Mouse (Mus musculus) G1E (cell line): ENCODE data around the gene Nlrp3. TPM values are rescaled to one million over a fixed set of nuclear protein-coding genes. Genes with fewer than 3 reads are reported as not detected.

Experiments used
- ATAC-seq: 2 replicates; pipeline ENCODE4 v1.8.0; 2016; ENCODE audit warnings: mild to moderate bottlenecking; ENCODE audit not compliant: insufficient number of reproducible peaks, poor library complexity, low FRiP score, severe bottlenecking; ENCODE audit errors: extremely low read depth
- DNase-seq: peaks from one replicate; pipeline ENCODE4 v3.0.0; 2012; ENCODE audit warnings: low spot score
- H3K27me3 ChIP-seq: 2 replicates; pipeline ENCODE4 v1.6.1; 2012; ENCODE audit warnings: mild to moderate bottlenecking, low read length, inconsistent platforms; ENCODE audit not compliant: insufficient read depth
- H3K36me3 ChIP-seq: replicated peaks from 2 replicates; pipeline ENCODE3; 2012; ENCODE audit warnings: mild to moderate bottlenecking, inconsistent platforms
- H3K4me1 ChIP-seq: 2 replicates; pipeline ENCODE4 v1.6.1; 2012; ENCODE audit warnings: low read depth, low read length, inconsistent platforms, mixed read lengths; ENCODE audit not compliant: insufficient read depth
- H3K4me3 ChIP-seq: 2 replicates; pipeline ENCODE4 v1.5.1; 2012; ENCODE audit warnings: low read depth, mild to moderate bottlenecking, inconsistent platforms, low read length, moderate library complexity, mixed read lengths
- H3K9me3 ChIP-seq: replicated peaks from 2 replicates; pipeline ENCODE4 v1.6.1; 2012; ENCODE audit warnings: inconsistent platforms
- CTCF ChIP-seq: IDR thresholded peaks from 2 replicates; pipeline ENCODE4 v1.5.1; 2012; ENCODE audit warnings: low read depth, low read length, inconsistent platforms, mixed read lengths
- GATA1 ChIP-seq: IDR thresholded peaks from 2 replicates; pipeline ENCODE4 v1.6.1; 2012; ENCODE audit warnings: borderline replicate concordance, low read length, inconsistent platforms, mixed read lengths
- GATA2 ChIP-seq: IDR thresholded peaks from 2 replicates; pipeline ENCODE4 v1.6.1; 2012; ENCODE audit warnings: low read depth, low read length, inconsistent platforms, borderline replicate concordance
- POLR2AphosphoS5 ChIP-seq: IDR thresholded peaks from 2 replicates; pipeline ENCODE4 v1.6.1; 2012; ENCODE audit warnings: low read depth, low read length, inconsistent platforms; ENCODE audit not compliant: insufficient replicate concordance
- TAL1 ChIP-seq: conservative IDR thresholded peaks from 2 replicates; pipeline ENCODE4 v1.6.1; 2012; ENCODE audit warnings: low read depth, low read length, inconsistent platforms, mixed read lengths
- polyA plus RNA-seq: library from polyadenylated mRNA; stranded (reverse); fragments of >175 nt; gene quantifications from 2 replicates; pipeline ENCODE4 v1.2.3, GENCODE M21; 2012
- total RNA-seq, 2 experiments: library from RNA; stranded (forward) in 1 of 2; stranded (reverse) in 1 of 2; fragments of 200-1000 nt in 1 of 2; fragments of >200 nt in 1 of 2; fragmentation: Nextera tagmentation in 1 of 2; gene quantifications; 2 replicates each; pipeline ENCODE4 v1.2.3; 2014 to 2017

Nlrp3 gene
- total and polyA plus RNA-seq, 3 experiments, result 0.71 TPM; not detected in 2

DNA sequence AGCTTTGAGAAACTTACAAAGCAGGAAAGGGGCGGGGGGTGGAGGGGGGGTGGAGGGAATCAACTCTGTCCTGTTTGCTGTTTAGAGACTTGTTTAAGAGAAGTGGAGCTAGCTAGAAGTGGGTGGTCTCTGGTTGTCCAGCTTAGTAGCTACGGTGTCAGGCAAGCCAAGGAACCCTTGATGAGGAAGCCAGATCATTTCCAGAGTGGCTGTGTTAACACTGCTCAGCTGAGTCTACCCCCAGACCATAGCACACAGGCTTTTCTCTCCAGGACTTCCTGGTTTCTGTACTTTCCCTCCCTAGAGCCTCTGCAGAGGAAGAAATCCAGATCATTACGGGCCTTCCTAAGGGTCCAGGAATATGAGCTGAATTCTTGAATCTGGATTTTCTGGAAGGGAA is 26.6 kb upstream of the Nlrp3 start:
- no peak for TF ChIP-seq CTCF
- TF ChIP-seq POLR2AphosphoS5, result no peak
- no peak for TF ChIP-seq GATA2
- TF ChIP-seq TAL1, result no peak
- TF ChIP-seq GATA1, result no peak
- H3K4me3 ChIP-seq, result no peak overlapping the region
- no peak for DNase-seq

DNA sequence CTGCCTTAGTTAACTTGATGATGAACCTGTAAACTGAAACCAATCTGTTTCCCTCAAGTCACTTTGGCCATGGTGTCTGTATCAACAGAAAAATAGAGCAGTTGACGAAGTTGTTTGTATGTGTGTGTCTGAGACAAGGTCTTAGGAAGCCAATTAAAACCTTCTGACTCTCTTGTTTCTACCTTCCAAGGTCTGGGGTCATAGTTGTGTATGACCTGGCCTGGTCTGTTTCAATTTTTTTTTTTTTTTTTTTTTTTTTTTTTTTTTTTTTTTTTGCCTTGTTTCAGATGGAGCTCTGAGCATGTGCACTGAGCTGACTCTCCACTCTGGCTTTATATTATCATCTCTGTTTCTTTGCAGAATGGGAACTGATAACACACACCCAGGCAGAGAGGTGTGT is 23.9 kb upstream of the Nlrp3 start:
- ATAC-seq (no peak), DNase-seq (no peak)
- Histone ChIP-seq H3K9me3 (no peaks in the 10 kb centered on the region), H3K4me1 (no peaks in the 10 kb centered on the region), H3K4me3 (no peak overlapping the region), H3K27me3 (peaks cover 18% of the 10 kb centered on the region), H3K36me3 (peaks cover 4% of the 10 kb centered on the region)
- TF ChIP-seq TAL1 (no peak), CTCF (no peak)

More for the DNA sequence above, 26.6 kb upstream of the Nlrp3 start:
- no peaks in the 10 kb centered on the region for H3K9me3 ChIP-seq
- H3K4me1 ChIP-seq, result no peaks in the 10 kb centered on the region
- peaks cover 26% of the 10 kb centered on the region for H3K36me3 ChIP-seq
- H3K27me3 ChIP-seq, result peaks cover 7% of the 10 kb centered on the region
- ATAC-seq, result no peak

DNA sequence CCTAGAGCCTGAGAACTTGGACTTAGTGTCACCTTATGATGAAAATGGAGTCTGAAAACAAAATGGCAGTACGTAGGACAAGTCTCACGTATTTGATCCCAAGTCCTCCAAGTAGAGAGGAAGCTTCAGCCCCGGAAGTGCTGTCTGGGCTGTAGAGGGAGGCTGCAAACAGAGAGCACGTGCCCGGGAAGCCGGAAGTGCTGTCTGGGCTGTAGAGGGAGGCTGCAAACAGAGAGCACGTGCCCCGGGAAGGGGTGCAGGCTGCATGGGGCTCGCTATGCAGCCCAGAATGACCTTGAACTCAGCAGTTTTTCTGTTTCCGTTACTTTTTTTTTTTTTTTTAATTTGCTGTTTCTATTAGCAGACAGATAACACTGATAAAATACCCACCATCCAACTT is 23.1 kb upstream of the Nlrp3 start:
- no peak overlapping the region for H3K4me3 ChIP-seq
- no peaks in the 10 kb centered on the region for H3K36me3 ChIP-seq
- TF ChIP-seq TAL1 (no peak), CTCF (no peak), GATA1 (no peak), GATA2 (no peak), POLR2AphosphoS5 (no peak)
- no peak for DNase-seq
- ATAC-seq, result no peak
- no peaks in the 10 kb centered on the region for H3K9me3 ChIP-seq
- H3K4me1 ChIP-seq, result no peaks in the 10 kb centered on the region
- peaks cover 18% of the 10 kb centered on the region for H3K27me3 ChIP-seq

DNA sequence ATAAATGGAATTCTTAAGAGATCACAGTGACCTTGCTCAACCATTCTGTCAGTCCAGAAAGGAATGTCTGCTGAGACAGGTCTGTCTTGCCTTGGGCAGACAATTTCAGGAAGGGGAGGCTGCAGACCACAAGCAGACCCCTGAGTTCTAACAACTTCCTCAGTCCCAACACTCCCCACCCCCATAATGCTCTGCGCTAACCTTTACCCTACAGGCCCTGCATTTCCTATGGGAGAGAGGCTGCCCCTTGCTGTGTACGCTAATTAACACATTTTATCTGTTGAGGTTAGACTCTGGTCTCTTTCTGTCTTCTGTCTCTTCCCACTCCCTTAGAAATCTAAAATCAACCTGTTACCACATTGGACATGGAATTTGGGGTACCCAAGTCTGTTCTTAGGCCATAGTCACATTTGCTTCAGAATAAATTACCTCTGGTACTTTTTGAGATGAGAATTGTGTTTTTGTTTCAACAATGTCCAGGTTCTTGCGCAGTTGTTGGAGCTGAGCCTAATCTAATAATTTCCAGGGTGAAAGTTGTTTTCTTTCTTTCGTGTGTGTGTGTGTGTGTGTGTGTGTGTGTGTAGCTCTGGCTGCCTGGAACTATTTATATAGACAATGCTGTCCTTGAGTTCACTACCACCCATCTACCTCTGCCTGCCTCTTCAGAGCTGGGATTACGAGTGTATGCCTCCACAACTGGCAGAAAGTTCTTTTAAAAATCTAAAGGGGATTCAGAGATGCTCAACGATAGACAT is 21.4 kb upstream of the Nlrp3 start:
- DNase-seq (no peak), ATAC-seq (no peak)
- H3K9me3 ChIP-seq, result 0 out of 2 replicates have a peak, but pooled peaks cover 2% of the 10 kb centered on the region
- H3K27me3 ChIP-seq, result peaks cover 16% of the 10 kb centered on the region
- no peak overlapping the region for H3K4me3 ChIP-seq
- TF ChIP-seq POLR2AphosphoS5 (no peak), CTCF (no peak), TAL1 (no peak), GATA2 (no peak), GATA1 (no peak)
- H3K36me3 ChIP-seq, result no peaks in the 10 kb centered on the region
- H3K4me1 ChIP-seq, result no peaks in the 10 kb centered on the region

DNA sequence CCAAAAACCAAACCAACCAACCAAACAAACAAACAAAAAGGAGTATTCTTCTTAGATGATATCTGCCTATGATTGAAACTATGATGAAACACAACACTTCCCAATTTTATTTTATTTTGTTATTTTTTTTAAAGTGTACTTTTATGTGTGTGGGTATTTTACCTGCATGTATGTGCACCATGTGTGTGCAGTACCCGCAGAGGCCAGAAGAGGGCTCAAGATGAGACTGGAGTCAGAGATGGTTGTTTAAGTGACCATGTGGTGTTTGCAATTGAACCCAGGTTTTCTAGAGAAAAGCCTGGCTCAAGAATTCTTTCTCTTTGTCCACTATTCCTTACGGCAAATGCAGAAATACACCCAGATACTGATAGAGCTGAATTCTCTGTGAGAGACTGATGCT is 17.2 kb upstream of the Nlrp3 start:
- 0 out of 2 replicates have a peak, but pooled peaks cover 2% of the 10 kb centered on the region for H3K9me3 ChIP-seq
- H3K4me3 ChIP-seq, result no peak overlapping the region
- no peak for ATAC-seq
- no peak for TF ChIP-seq CTCF
- TF ChIP-seq GATA2, result no peak
- TF ChIP-seq GATA1, result no peak
- TF ChIP-seq POLR2AphosphoS5, result no peak
- TF ChIP-seq TAL1, result no peak
- H3K27me3 ChIP-seq, result peaks cover 15% of the 10 kb centered on the region
- DNase-seq, result no peak
- no peaks in the 10 kb centered on the region for H3K36me3 ChIP-seq
- no peaks in the 10 kb centered on the region for H3K4me1 ChIP-seq

DNA sequence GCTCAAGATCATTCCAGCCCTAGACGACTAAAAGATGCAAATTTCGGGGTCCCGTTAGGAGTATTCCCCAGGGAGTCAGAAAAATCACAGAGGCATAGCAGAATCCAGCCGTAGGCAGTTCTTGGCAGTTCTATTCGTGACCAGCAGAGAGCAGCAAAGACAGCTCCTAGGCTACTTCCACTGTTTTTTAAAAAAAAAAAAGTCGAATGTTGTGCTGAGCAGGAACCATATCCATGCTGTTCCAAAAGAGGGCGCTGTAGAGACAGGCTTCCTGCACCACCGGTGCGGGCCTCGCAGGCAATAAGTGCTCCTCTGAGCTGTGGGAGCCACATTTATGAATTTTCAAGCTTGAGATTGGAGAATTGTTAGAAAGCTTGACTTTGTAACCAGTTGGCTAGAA is 16.1 kb upstream of the Nlrp3 start:
- H3K4me1 ChIP-seq, result no peaks in the 10 kb centered on the region
- ATAC-seq, result no peak
- H3K4me3 ChIP-seq, result no peak overlapping the region
- no peak for DNase-seq
- peaks cover 16% of the 10 kb centered on the region for H3K27me3 ChIP-seq
- TF ChIP-seq GATA2 (no peak), GATA1 (no peak), POLR2AphosphoS5 (no peak), CTCF (peak; percentile 15; the same call in 1 of the 2 replicates), TAL1 (no peak)
- 0 out of 2 replicates have a peak, but pooled peaks cover 2% of the 10 kb centered on the region for H3K9me3 ChIP-seq
- H3K36me3 ChIP-seq, result no peaks in the 10 kb centered on the region
